Mouse (Mus musculus) megakaryocyte, embryonic 14.5 days (primary cell): ENCODE data around the gene Ppargc1a.

Experiments
- FLI1 ChIP-seq: IDR thresholded peaks from 2 replicates; pipeline ENCODE4 v1.6.1; 2012; ENCODE audit warnings: low read length, inconsistent platforms, mixed read lengths
- GATA1 ChIP-seq: IDR thresholded peaks from 3 replicates; pipeline ENCODE4 v1.6.1; 2012; ENCODE audit warnings: mixed read lengths, low read length, inconsistent platforms, borderline replicate concordance

GRCm38 (mm10) chr5:51525858-51526257 is 41.7 kb downstream of the Ppargc1a start:
- no peak for TF ChIP-seq GATA1
- no peak for TF ChIP-seq FLI1
